Mouse (Mus musculus) kidney, postnatal 14 days (tissue): ENCODE results near the gene Cdkn2aipnl.

Source experiments
- DNase-seq: peaks from one replicate; pipeline ENCODE4 v3.0.0; 2022; ENCODE audit warnings: mixed read lengths

Cdkn2aipnl gene

GRCm38 (mm10) chr11:51949155-51949840 is 18.2 kb upstream of the Cdkn2aipnl start:
- no peak for DNase-seq

GRCm38 (mm10) chr11:51949919-51950318 is 17.5 kb upstream of the Cdkn2aipnl start:
- DNase-seq = no peak

GRCm38 (mm10) chr11:51951861-51952420 is 15.5 kb upstream of the Cdkn2aipnl start:
- DNase-seq = peak; percentile 42

GRCm38 (mm10) chr11:51956112-51956511 is 11.3 kb upstream of the Cdkn2aipnl start:
- no peak for DNase-seq

GRCm38 (mm10) chr11:51957760-51958159 is 9.7 kb upstream of the Cdkn2aipnl start:
- no peak for DNase-seq

- no peak for DNase-seq
Measured at GRCm38 (mm10) chr11:51959511-51959910, 8.0 kb upstream of the Cdkn2aipnl start.

GRCm38 (mm10) chr11:51960061-51960460 is 7.4 kb upstream of the Cdkn2aipnl start:
- DNase-seq = no peak

GRCm38 (mm10) chr11:51960967-51961471 is 6.4 kb upstream of the Cdkn2aipnl start:
- DNase-seq = no peak

- DNase-seq = no peak
Measured at GRCm38 (mm10) chr11:51961761-51962160, 5.7 kb upstream of the Cdkn2aipnl start.

GRCm38 (mm10) chr11:51962277-51962676 is 5.2 kb upstream of the Cdkn2aipnl start:
- no peak for DNase-seq

GRCm38 (mm10) chr11:51966651-51967050 is 810 bp upstream of the Cdkn2aipnl start:
- no peak for DNase-seq

- no peak for DNase-seq
Measured at GRCm38 (mm10) chr11:51968896-51969295, 1.4 kb downstream of the Cdkn2aipnl start.

- no peak for DNase-seq
Measured at GRCm38 (mm10) chr11:51969511-51969910, 2.0 kb downstream of the Cdkn2aipnl start.

GRCm38 (mm10) chr11:51971644-51972043 is 4.2 kb downstream of the Cdkn2aipnl start:
- no peak for DNase-seq

GRCm38 (mm10) chr11:51999611-52000289 is 32.3 kb downstream of the Cdkn2aipnl start:
- DNase-seq = peak; percentile 81

GRCm38 (mm10) chr11:52000290-52000962 is 33.0 kb downstream of the Cdkn2aipnl start, which contains the start of gene Ube2b:
TSS of gene Ube2b (minus strand) at chr11:52000762.
- peak; percentile 98 for DNase-seq

- no peak for DNase-seq
Measured at GRCm38 (mm10) chr11:52001341-52001740, 33.9 kb downstream of the Cdkn2aipnl start.

- no peak for DNase-seq
Measured at GRCm38 (mm10) chr11:52001861-52002260, 34.4 kb downstream of the Cdkn2aipnl start.

GRCm38 (mm10) chr11:52002842-52003504 is 35.5 kb downstream of the Cdkn2aipnl start:
- no peak for DNase-seq

- DNase-seq = no peak
Measured at GRCm38 (mm10) chr11:52003505-52003771, 36.0 kb downstream of the Cdkn2aipnl start.

GRCm38 (mm10) chr11:52003772-52004528 is 36.5 kb downstream of the Cdkn2aipnl start, which contains the start of gene Cdkl3:
TSS of gene Cdkl3 (plus strand) at chr11:52004221.
- peak; percentile 97 for DNase-seq

GRCm38 (mm10) chr11:52005586-52005985 is 38.1 kb downstream of the Cdkn2aipnl start:
- DNase-seq = no peak
